In the genomic region with DNA sequence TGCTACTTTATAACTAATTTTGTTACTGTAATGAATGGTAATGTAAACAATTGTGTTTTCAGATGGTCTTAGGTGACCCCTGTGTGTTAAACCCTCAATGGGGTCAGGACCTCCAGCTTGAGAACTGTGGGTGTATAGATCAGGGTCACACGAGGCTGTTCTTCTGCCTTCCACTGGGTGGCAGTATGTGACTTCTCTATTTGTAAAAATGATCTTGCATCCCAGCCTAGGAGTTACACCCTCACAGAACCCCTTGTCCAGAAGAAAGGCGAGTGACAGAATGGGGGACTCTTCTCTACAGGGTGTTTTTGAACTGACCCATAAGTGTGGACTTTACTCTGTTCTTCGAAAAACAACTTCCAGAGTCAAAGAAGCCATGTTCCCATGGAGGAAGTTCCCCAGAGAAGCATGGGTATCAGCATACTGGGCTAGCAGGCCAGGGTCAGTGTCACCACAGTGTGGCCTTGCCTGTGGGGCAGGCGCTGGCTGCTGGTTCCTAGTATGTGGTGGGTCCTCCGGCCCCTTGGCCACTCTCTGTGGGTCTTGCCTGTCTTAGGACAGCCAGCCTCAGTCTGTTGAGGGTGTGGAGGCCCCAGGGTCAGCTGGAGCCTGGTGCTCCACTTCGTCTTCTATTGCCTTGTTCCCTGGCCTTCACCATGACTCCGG, we compare ENCODE assay signal across 7 mouse cellular contexts. TPM values are rescaled to one million over a fixed set of nuclear protein-coding genes. Genes with fewer than 3 reads are reported as not detected.
DNase-seq lines count a peak whose midpoint lies in the region; ATAC-seq lines count a peak whose summit lies in the region.

No protein-coding gene starts in this region.

- WGBS in liver, embryonic 13.5 days (ENCODE audit: insufficient replicate concordance) = 62% methylated on average over 7 of the region's 7 CpGs
- 67% methylated on average over 7 of the region's 7 CpGs for WGBS in liver, embryonic 12.5 days (ENCODE audit: insufficient replicate concordance)
- WGBS in heart, embryonic 16.5 days = 66% methylated on average over 7 of the region's 7 CpGs

- no peaks in the 10 kb centered on the region for H3K4me1 ChIP-seq in liver, embryonic 13.5 days (replicated peaks)
- no peaks in the 10 kb centered on the region for H3K4me1 ChIP-seq in liver, embryonic 12.5 days
- H3K4me1 ChIP-seq in heart, embryonic 16.5 days (ENCODE audit: control insufficient read depth, insufficient read depth, low read length) = peaks cover 16% of the 10 kb centered on the region

- H3K27ac ChIP-seq in liver, embryonic 13.5 days = no peak overlapping the region
- no peak overlapping the region for H3K27ac ChIP-seq in liver, embryonic 12.5 days
- H3K27ac ChIP-seq in heart, embryonic 16.5 days (ENCODE audit: low read length) = no peak overlapping the region

- DNase-seq in liver, embryonic 13.5 days = no peak
- peak; percentile 50 for DNase-seq in Muller cell, postnatal 12 days (ENCODE audit: inconsistent ontology term)
- peak; percentile 72 to 73 for DNase-seq in cerebellum, postnatal 14 days
- DNase-seq in lung, postnatal 10 days = peak; percentile 58
- DNase-seq in spleen, postnatal 36 days (ENCODE audit: low spot score in 2 of 2) = peak; percentile 24 to 36

- H3K4me3 ChIP-seq in liver, embryonic 13.5 days (replicated peaks) = no peak overlapping the region
- H3K4me3 ChIP-seq in liver, embryonic 12.5 days = no peak overlapping the region
- no peak overlapping the region for H3K4me3 ChIP-seq in heart, embryonic 16.5 days (ENCODE audit: low read length)

- H3K27me3 ChIP-seq in liver, embryonic 13.5 days = no peaks in the 10 kb centered on the region
- no peaks in the 10 kb centered on the region for H3K27me3 ChIP-seq in liver, embryonic 12.5 days (replicated peaks)
- H3K27me3 ChIP-seq in heart, embryonic 16.5 days (ENCODE audit: control insufficient read depth, insufficient read depth, low read length) = no peaks in the 10 kb centered on the region

- no peak overlapping the region for H3K9ac ChIP-seq in liver, embryonic 13.5 days
- H3K9ac ChIP-seq in liver, embryonic 12.5 days = no peak overlapping the region
- 0 out of 2 replicates have a peak overlapping the region, but pooled peaks have one; percentile 22 for H3K9ac ChIP-seq in heart, embryonic 16.5 days (ENCODE audit: low read length)

- no peaks in the 10 kb centered on the region for H3K9me3 ChIP-seq in liver, embryonic 13.5 days (replicated peaks)
- H3K9me3 ChIP-seq in liver, embryonic 12.5 days (replicated peaks) = no peaks in the 10 kb centered on the region
- no peaks in the 10 kb centered on the region for H3K9me3 ChIP-seq in heart, embryonic 16.5 days (replicated peaks; ENCODE audit: control insufficient read depth, low read length)

- no peak overlapping the region for H3K4me2 ChIP-seq in liver, embryonic 13.5 days
- no peak overlapping the region for H3K4me2 ChIP-seq in liver, embryonic 12.5 days
- no peak overlapping the region for H3K4me2 ChIP-seq in heart, embryonic 16.5 days (ENCODE audit: low read depth, low read length)

- peaks cover 66% of the 10 kb centered on the region for H3K36me3 ChIP-seq in liver, embryonic 13.5 days
- H3K36me3 ChIP-seq in liver, embryonic 12.5 days = peaks cover 85% of the 10 kb centered on the region
- peaks cover 31% of the 10 kb centered on the region for H3K36me3 ChIP-seq in heart, embryonic 16.5 days (ENCODE audit: control insufficient read depth, insufficient read depth)

- ATAC-seq in liver, embryonic 13.5 days (ENCODE audit: low read depth) = 0 out of 2 replicates have a peak, but pooled peaks have one; percentile 18
- ATAC-seq in liver, embryonic 12.5 days = no peak
- no peak for ATAC-seq in heart, embryonic 16.5 days (replicated peaks; ENCODE audit: extremely low read depth, insufficient read depth, low FRiP score)

RNA-seq across cellular contexts. Expression of a gene that starts 42.4 kb away (rescaled TPM):
- polyA plus RNA-seq in liver, embryonic 13.5 days (2015; fragmentation: Nextera tagmentation; extraction: Ambion mirVana) = 11.8 and 14.1 TPM in 2 replicates
- 18.8 and 19.3 TPM in 2 replicates for polyA plus RNA-seq in liver, embryonic 12.5 days (2016; fragmentation: Nextera tagmentation; extraction: Ambion mirVana)
- polyA plus RNA-seq in heart, embryonic 16.5 days (2015; fragmentation: Nextera tagmentation; extraction: Ambion mirVana) = 29.9 and 31.6 TPM in 2 replicates

RNA-seq across cellular contexts. Expression of a gene that starts 51.1 kb away (rescaled TPM):
- polyA plus RNA-seq in liver, embryonic 13.5 days (2015; fragmentation: Nextera tagmentation; extraction: Ambion mirVana) = 2.2 and 2.3 TPM in 2 replicates
- polyA plus RNA-seq in liver, embryonic 12.5 days (2016; fragmentation: Nextera tagmentation; extraction: Ambion mirVana) = 4.3 and 4.5 TPM in 2 replicates
- polyA plus RNA-seq in heart, embryonic 16.5 days (2015; fragmentation: Nextera tagmentation; extraction: Ambion mirVana) = 29.4 and 32.1 TPM in 2 replicates

RNA-seq across cellular contexts. Expression of a gene that starts 52.7 kb away (rescaled TPM):
- 5.7 and 6.9 TPM in 2 replicates for polyA plus RNA-seq in liver, embryonic 13.5 days (2015; fragmentation: Nextera tagmentation; extraction: Ambion mirVana)
- polyA plus RNA-seq in liver, embryonic 12.5 days (2016; fragmentation: Nextera tagmentation; extraction: Ambion mirVana) = 11.1 and 11.4 TPM in 2 replicates
- polyA plus RNA-seq in heart, embryonic 16.5 days (2015; fragmentation: Nextera tagmentation; extraction: Ambion mirVana) = 20.3 and 23.7 TPM in 2 replicates
